Mouse (Mus musculus) kidney, embryonic 15.5 days (tissue): ENCODE data around the gene Morf4l1. TPM values are rescaled to one million over a fixed set of nuclear protein-coding genes. Genes with fewer than 3 reads are reported as not detected.

Source experiments
- ATAC-seq: fragments of 200-750 bp; cut with Nextera tagmentation; replicated peaks from 2 replicates; pipeline ENCODE4 v1.8.0; 2017; ENCODE audit warnings: moderate TSS enrichment; ENCODE audit not compliant: low FRiP score
- H3K27ac ChIP-seq: fragments of 300-500 bp; sonication (generic); 2 replicates; pipeline ENCODE4 v1.5.1; 2015; ENCODE audit warnings: mild to moderate bottlenecking, inconsistent platforms
- H3K27me3 ChIP-seq: fragments of 300-500 bp; sonication (generic); 2 replicates; pipeline ENCODE4 v1.6.1; 2015; ENCODE audit warnings: inconsistent platforms
- H3K36me3 ChIP-seq: fragments of 300-500 bp; sonication (generic); 2 replicates; pipeline ENCODE4 v1.6.1; 2015; ENCODE audit warnings: inconsistent platforms
- H3K4me1 ChIP-seq: fragments of 300-500 bp; sonication (generic); 2 replicates; pipeline ENCODE4 v1.6.1; 2015; ENCODE audit warnings: inconsistent platforms
- H3K4me2 ChIP-seq: fragments of 300-500 bp; sonication (generic); 2 replicates; pipeline ENCODE4 v1.6.1; 2015; ENCODE audit warnings: moderate library complexity, mild to moderate bottlenecking, inconsistent platforms
- H3K4me3 ChIP-seq: fragments of 300-500 bp; sonication (generic); replicated peaks from 2 replicates; pipeline ENCODE4 v1.5.1; 2015; ENCODE audit warnings: mild to moderate bottlenecking, inconsistent platforms
- H3K9ac ChIP-seq: fragments of 300-500 bp; sonication (generic); 2 replicates; pipeline ENCODE4 v1.6.1; 2015; ENCODE audit warnings: mild to moderate bottlenecking, inconsistent platforms
- H3K9me3 ChIP-seq: fragments of 300-500 bp; sonication (generic); replicated peaks from 2 replicates; pipeline ENCODE4 v1.6.1; 2016; ENCODE audit warnings: inconsistent platforms
- WGBS: fragments of 180-500 bp; shearing (Covaris S2); methylation state at CpG from one replicate; pipeline ENCODE4 v1.1.7; 2015; ENCODE audit warnings: mixed read lengths; 5-methylcytosine and 5-hydroxymethylcytosine counted together
- polyA plus RNA-seq: library from polyadenylated mRNA; unstranded; fragments of >200 nt; fragmentation: Nextera tagmentation; extraction: Ambion mirVana; gene quantifications from 2 replicates; pipeline ENCODE4 v1.2.1, GENCODE M21; 2015

Morf4l1 gene
- polyA plus RNA-seq: 440 and 441 TPM in 2 replicates

DNA sequence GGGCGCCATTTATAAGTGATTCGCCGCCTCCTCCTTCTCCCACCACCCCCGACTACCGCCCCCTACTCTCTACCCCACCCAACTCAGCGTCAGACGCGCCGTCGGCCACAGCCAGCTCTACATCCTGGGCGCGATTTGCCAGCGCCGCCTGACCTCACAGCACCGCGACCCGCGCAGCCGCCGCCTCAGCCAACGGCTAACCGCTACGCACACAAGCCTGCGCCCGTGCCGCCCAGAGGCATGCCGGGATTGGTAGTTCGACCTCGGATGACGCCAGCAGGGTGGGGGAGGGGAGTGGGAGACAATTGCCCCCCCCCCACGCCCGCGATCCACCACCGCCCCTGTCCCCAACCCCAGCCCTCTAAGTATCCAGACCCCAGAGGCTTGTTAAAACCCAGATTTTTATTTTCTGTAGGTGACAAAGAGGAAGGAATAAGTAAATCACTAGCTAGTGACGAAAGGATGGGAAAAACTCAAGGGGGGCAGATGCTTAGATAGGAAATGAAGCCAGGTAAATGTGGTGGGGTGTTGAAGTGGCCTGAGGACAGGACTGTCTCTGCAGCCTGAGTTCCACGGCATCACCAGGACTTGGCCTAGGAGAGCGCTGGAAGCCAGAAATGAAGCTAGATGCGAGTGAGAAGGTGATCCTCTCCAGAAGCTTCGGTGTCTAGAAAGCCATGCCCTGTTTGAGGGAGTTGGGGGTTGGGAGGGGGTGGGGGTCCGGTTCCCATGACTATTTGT is at the start of gene Morf4l1:
Gene Morf4l1, minus strand, starts transcription at position 208 of the 741 bp plus-strand sequence.
- peak within 1 kb of the TSS; percentile 95 for H3K9ac ChIP-seq
- peak within 1 kb of the TSS; percentile 99 for H3K27ac ChIP-seq
- peak within 1 kb of the TSS; percentile 85 for H3K4me3 ChIP-seq
- no peaks in the 10 kb centered on the region for H3K9me3 ChIP-seq
- H3K4me1 ChIP-seq: peaks cover 15% of the 10 kb centered on the region
- H3K4me2 ChIP-seq: peak within 1 kb of the TSS; percentile 86
- ATAC-seq: peak; percentile 98
- no peaks in the 10 kb centered on the region for H3K36me3 ChIP-seq
- H3K27me3 ChIP-seq: peaks cover 6% of the 10 kb centered on the region; the same call in 1 of the 2 replicates
- WGBS: 1% methylated on average over 39 of the region's 40 CpGs

DNA sequence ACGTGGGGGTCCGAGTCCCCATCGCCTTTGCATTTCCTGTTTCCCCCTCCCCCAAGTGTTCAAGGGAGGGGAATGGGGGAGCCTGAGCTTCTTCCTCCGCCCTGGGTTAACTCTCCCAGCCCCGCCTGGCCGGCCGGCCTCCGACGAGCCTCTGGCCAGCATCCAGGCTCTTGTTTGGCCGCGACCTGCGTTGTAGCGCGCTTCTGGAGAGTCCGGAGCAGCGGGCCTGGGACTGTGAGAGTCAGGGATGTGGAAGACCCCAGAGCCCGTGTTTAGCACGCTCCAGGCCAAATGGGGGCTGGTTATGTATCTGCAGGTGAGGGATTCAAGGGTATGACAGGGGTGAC is 49.1 kb upstream of the Morf4l1 start:
- peaks cover 17% of the 10 kb centered on the region for H3K4me1 ChIP-seq
- no peaks in the 10 kb centered on the region for H3K9me3 ChIP-seq
- H3K9ac ChIP-seq: peak overlapping the region; percentile 59
- no peaks in the 10 kb centered on the region for H3K36me3 ChIP-seq
- ATAC-seq: peak; percentile 53; the same call in 1 of the 2 replicates
- peak overlapping the region; percentile 64 for H3K4me3 ChIP-seq
- WGBS: under 1% methylated on average over 18 of the region's 18 CpGs
- peak overlapping the region; percentile 92 for H3K4me2 ChIP-seq
- H3K27me3 ChIP-seq: 0 out of 2 replicates have a peak, but pooled peaks cover 4% of the 10 kb centered on the region
- peak overlapping the region; percentile 67; the same call in 1 of the 2 replicates for H3K27ac ChIP-seq

DNA sequence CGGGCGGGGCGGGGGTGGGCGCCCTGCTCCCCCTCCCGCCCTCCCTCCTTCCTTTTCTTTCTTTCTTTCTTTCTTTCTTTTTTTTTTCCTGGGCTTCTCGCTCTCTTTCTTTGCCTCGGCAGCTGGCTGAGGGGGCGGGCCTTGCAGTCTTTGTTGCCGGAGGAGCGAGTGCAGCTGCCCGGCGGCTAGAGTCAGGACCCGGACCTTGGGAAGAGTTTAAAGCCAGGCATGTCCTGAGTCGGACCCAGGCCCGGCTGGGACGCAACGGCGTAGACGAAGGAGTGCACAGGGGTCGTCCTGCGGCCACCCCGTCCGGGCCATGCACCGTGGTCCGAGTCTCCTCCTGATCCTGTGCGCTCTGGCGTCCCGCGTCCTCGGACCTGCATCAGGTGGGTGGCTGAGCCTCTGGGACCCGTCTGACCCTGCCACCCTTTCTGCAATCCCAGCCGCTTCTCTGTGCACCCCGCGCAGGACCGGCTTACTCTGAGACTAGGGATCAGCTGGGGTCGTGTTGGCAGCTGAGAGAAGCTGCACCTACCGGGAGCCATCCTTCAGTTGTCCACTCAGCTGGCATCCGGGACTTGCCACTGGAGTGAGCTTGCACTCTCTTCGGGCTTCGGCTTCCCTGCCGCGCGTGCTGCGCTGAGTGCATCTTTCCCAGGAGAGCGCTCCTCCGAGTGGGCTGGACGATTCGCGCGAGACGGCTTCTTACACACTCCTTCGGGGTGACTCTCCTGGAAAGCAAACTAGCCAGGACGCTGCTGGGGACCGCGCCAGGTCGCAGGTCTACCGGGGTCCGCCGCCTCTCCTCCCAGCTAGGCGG is 48.6 kb upstream of the Morf4l1 start, which contains the start of gene Adamts7:
Gene Adamts7, plus strand, starts transcription at position 144 of the 823 bp plus-strand sequence.
- H3K9ac ChIP-seq: peak within 1 kb of the TSS; percentile 59
- no peaks in the 10 kb centered on the region for H3K9me3 ChIP-seq
- H3K36me3 ChIP-seq: no peaks in the 10 kb centered on the region
- H3K4me2 ChIP-seq: peak within 1 kb of the TSS; percentile 92
- peak; percentile 80 for ATAC-seq
- under 1% methylated on average over 52 of the region's 60 CpGs for WGBS
- H3K27ac ChIP-seq: peak within 1 kb of the TSS; percentile 67
- H3K4me1 ChIP-seq: peaks cover 17% of the 10 kb centered on the region
- peak within 1 kb of the TSS; percentile 64 for H3K4me3 ChIP-seq
- 0 out of 2 replicates have a peak, but pooled peaks cover 4% of the 10 kb centered on the region for H3K27me3 ChIP-seq

DNA sequence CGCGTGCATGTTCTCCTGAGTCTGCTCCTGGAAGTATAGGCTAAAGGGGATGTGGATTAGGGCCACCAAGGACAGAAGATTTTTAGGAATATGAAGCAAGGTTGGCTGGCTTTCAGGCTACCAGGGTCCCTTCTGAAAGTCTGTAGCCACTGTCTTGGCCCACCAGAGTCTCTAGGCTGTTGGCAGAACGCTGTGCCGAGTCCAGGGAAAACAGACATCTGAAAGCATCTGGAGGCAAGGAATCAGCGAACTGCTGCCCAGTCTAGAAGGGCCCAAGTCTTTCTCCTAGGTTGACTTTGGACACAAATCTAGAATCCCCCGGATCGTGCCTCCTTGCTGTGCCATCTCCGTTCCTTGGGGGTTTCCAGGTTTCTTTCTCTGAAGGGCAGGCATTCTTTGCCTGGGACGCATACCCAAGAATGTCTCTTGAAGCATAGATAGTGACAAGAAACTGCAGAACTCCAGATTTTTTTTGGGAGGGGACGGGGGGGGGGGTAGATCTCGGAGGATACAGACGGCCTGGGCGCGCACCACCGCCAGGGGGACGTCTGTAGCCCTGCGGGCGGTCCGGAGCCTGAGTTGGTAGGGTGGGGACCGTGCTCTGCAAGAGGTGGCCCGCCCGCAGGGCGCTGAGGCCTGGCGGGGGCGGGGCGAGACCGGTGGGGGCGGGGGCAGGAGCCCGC is 47.8 kb upstream of the Morf4l1 start:
- H3K4me3 ChIP-seq: peak overlapping the region; percentile 64
- H3K27ac ChIP-seq: peak overlapping the region; percentile 67; the same call in 1 of the 2 replicates
- peak; percentile 93 for ATAC-seq
- H3K36me3 ChIP-seq: no peaks in the 10 kb centered on the region
- H3K4me2 ChIP-seq: peak overlapping the region; percentile 92
- H3K4me1 ChIP-seq: peaks cover 17% of the 10 kb centered on the region
- peak overlapping the region; percentile 59 for H3K9ac ChIP-seq
- WGBS: 9% methylated on average over 27 of the region's 29 CpGs
- H3K9me3 ChIP-seq: no peaks in the 10 kb centered on the region
- H3K27me3 ChIP-seq: 0 out of 2 replicates have a peak, but pooled peaks cover 4% of the 10 kb centered on the region

DNA sequence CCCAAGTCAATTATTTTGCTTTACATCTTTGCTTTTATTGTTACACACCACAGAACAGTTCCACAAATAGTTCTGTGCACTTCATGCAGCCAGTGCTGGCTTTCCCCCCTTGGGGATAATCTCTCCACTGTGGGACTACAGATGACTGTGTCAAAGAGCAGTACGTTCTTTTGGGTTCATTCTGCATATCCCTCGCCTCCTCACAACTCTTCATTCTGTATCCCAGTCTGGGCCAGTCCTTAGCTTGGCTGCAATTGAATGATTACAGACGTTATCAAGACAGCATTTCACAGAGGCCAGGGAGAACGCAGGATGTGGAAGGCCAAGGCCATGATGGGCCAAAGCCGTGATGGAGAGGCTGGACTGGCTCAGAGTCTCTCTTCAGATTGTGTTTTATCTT is 32.3 kb upstream of the Morf4l1 start:
- Histone ChIP-seq H3K4me1 (no peaks in the 10 kb centered on the region), H3K9ac (no peak overlapping the region), H3K9me3 (no peaks in the 10 kb centered on the region), H3K4me3 (no peak overlapping the region), H3K27ac (no peak overlapping the region), H3K4me2 (no peak overlapping the region), H3K27me3 (no peaks in the 10 kb centered on the region), H3K36me3 (no peaks in the 10 kb centered on the region)
- WGBS: 79% methylated on average over 5 of the region's 5 CpGs
- ATAC-seq: no peak

DNA sequence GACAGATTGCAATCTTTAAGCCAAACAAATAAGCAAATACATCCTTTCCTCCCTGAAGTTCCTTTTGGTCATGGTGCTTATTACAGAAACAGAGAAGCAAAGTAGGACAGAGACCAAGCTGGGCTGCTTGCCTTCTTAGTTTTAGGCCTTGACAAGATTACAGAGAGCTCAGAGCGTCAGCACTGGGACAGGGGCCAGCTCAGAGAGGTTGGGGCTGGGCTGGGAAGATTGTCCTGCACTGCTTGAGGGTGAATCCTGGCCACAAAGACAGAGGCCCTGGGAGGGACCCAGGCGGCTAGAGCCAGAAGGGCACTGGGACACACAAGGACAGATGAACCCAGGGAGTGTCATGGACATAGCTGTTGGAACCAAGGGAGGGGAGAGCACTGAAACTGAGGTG is 31.2 kb upstream of the Morf4l1 start:
- Histone ChIP-seq H3K27ac (no peak overlapping the region), H3K4me1 (no peaks in the 10 kb centered on the region), H3K27me3 (no peaks in the 10 kb centered on the region), H3K36me3 (no peaks in the 10 kb centered on the region), H3K4me2 (no peak overlapping the region), H3K9ac (no peak overlapping the region), H3K9me3 (no peaks in the 10 kb centered on the region), H3K4me3 (no peak overlapping the region)
- no peak for ATAC-seq
- 48% methylated on average over 2 of the region's 2 CpGs for WGBS

DNA sequence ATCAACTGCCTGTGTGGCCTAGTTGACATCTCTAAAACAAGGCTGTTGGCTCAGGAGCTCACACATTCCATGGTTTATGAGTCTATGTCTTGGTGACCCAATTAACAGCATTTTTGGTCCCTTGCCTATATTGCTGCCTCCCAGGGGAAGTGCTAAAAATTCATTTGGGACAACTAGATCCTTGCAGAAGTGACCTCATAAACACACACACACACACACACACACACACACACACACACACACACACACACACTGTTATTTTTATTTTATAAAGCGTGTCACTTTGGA is 22.0 kb upstream of the Morf4l1 start:
- 96% methylated on average over 1 of the region's 1 CpGs for WGBS
- Histone ChIP-seq H3K4me1 (no peaks in the 10 kb centered on the region), H3K27ac (no peak overlapping the region), H3K36me3 (no peaks in the 10 kb centered on the region), H3K9ac (no peak overlapping the region), H3K27me3 (no peaks in the 10 kb centered on the region), H3K9me3 (no peaks in the 10 kb centered on the region), H3K4me2 (no peak overlapping the region), H3K4me3 (no peak overlapping the region)
- ATAC-seq: no peak

DNA sequence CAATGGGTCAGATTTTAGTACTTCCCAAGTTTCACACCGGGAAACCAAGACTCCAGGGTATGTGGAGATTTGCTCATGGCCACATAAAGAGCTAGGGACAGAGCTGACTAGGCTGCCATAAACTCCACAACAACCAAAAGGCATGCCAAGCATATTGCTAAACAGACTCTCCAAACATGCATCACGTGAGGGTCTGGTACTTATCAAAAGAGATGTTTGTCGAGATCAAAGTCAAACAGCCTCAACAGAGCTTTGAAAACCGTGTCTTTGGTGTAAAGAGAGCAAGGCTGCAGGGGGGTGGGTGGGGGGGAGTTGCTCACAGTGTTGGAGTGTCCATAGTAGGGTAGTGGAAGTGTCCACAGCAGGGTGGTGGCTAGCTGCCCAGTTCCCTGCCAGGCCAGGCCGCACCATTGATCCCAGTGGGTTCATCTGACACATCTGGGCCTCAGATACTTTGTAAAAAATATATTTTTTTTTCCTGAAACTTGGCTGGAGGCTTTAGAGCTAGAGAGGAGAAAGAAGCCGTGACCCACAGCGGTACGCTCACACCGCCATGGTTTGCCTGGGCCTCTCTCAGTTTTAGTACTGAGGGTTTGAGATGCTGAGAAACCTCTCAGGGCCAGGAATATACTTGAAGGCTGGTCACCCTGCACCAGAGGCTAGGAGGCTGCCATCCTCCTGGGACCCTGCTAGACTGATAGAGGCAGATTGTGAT is 21.5 kb upstream of the Morf4l1 start:
- Histone ChIP-seq H3K27ac (no peak overlapping the region), H3K4me2 (no peak overlapping the region), H3K4me1 (no peaks in the 10 kb centered on the region), H3K36me3 (no peaks in the 10 kb centered on the region), H3K4me3 (no peak overlapping the region), H3K9ac (no peak overlapping the region), H3K27me3 (no peaks in the 10 kb centered on the region), H3K9me3 (no peaks in the 10 kb centered on the region)
- ATAC-seq: no peak; the same call in 1 of the 2 replicates
- WGBS: 74% methylated on average over 9 of the region's 9 CpGs

DNA sequence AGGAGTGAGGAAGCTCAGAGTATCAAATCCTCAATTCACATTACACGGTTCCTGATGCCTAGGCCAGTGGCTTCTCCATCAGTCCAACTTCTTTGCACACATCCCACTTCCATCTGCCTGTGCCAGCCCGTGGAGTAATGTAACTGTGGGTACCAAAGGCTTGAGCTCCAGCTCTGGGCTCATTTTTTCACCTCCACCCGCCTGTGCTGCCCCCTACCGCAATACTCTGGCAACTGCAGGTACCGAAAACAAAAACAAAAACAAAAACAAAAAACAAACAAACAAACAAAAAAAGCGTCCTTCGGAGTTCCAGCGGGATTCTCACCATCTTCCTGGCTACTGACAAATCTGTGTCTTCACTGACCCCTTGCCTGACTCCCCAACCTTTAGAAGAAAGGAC is 20.9 kb upstream of the Morf4l1 start:
- no peaks in the 10 kb centered on the region for H3K36me3 ChIP-seq
- H3K4me1 ChIP-seq: no peaks in the 10 kb centered on the region
- no peak for ATAC-seq
- H3K9ac ChIP-seq: no peak overlapping the region
- H3K4me2 ChIP-seq: no peak overlapping the region
- H3K9me3 ChIP-seq: no peaks in the 10 kb centered on the region
- WGBS: 77% methylated on average over 8 of the region's 8 CpGs
- no peak overlapping the region for H3K4me3 ChIP-seq
- H3K27ac ChIP-seq: no peak overlapping the region
- H3K27me3 ChIP-seq: no peaks in the 10 kb centered on the region

DNA sequence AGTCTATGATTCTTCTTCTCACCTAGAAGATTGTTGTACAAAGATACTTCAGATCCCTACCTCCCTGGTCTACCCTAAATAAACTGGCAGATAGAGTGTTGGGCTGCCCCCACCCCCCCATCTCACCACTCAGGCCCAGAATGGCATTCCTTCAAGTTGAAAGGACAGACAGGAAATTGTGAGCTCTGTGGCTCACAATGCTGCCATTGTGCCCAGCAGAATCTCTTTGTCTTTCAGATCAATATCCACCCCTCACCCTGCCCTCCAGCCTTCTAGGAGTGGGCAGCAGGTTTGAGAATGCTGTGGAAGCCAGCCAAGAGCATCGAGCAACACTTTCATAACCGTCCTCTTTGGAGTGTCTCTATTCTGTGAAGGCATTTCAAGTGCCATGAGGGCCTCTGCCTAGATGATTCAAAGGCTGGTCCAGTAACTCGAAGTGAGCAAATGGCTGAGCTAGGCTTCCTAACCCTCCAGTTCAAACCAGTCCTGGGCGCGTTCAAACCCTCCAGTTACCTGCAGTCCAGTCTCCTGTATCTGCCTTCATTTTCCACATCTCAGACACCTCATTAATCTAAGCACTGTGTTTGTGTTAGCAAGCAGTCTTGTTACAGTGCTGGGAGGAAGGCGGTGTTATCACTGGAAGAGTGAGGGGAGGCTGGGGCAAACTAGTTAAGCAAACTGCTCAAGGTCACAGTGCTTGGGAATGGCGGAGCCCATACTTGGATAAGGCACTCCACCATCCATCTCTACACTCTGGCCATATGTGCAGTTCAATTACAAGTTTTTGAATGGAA is 19.2 kb upstream of the Morf4l1 start:
- H3K4me2 ChIP-seq: no peak overlapping the region
- no peaks in the 10 kb centered on the region for H3K9me3 ChIP-seq
- H3K4me1 ChIP-seq: no peaks in the 10 kb centered on the region
- WGBS: 68% methylated on average over 7 of the region's 7 CpGs
- H3K27ac ChIP-seq: no peak overlapping the region
- H3K4me3 ChIP-seq: no peak overlapping the region
- no peaks in the 10 kb centered on the region for H3K27me3 ChIP-seq
- H3K9ac ChIP-seq: no peak overlapping the region
- ATAC-seq: no peak
- no peaks in the 10 kb centered on the region for H3K36me3 ChIP-seq
